Mouse (Mus musculus) liver, postnatal 0 days (tissue): ENCODE data around the gene Dcaf5.

Experiments
- CTCF ChIP-seq: sonication (generic); IDR thresholded peaks from 2 replicates; pipeline ENCODE4 v1.5.1; 2016; ENCODE audit warnings: antibody characterized with exemption, low read depth
- EP300 ChIP-seq: IDR thresholded peaks from 2 replicates; pipeline ENCODE4 v1.6.1; 2016; ENCODE audit warnings: antibody characterized with exemption, low read depth, mild to moderate bottlenecking

DNA sequence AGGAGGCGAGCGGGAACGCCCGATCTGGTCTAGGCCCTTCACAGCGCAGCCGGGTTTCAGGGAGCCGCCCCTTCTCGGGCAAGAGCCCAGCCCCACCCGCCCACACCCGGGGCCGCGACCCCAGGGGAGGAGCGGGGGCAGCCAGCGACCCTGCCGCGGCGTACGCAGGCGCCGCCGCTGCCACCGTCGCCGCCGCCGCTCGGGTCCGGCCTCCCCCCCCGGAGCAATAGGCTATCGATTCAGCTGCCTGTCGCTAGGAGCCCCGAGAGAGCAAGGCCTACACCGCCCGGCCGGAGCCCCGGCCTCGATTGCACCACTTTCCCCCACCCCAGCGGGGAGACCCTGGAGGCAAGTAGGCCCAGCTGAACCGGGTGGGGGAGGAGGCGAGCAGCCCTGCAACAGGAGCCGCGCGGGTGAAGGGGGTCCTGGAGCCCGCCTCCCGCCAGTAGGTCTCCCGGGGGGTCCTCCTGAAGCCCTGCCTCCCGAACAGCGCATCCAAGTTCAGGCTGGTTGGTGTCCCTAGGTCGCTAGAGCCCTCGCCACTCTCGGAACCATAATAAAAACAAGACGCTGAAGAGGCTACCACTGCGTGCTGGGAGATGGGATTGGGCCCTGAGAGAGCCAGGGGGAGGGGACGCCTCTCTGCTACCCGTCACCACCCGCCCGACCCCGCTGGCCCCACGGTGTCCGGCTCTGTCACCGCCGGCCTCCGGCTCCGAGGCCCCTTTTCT lies 1.3 kb downstream of the Dcaf5 start:
- TF ChIP-seq CTCF, result no peak
- no peak for TF ChIP-seq EP300
